Mouse (Mus musculus) lung, postnatal 36 days (tissue): ENCODE data around the gene Cgrrf1.
"Not testable (repeated sequence)": the region's sequence is repeated elsewhere in the genome, so short reads cannot be mapped to it uniquely, and the experiment has no call there.

Experiments
- DNase-seq: peaks from one replicate; pipeline ENCODE4 v3.0.0; 2022; ENCODE audit warnings: mixed read lengths

The Cgrrf1 gene

GRCm38 (mm10) chr14:46831837-46832333, at the start of gene Cgrrf1:
Gene Cgrrf1 (plus strand): TSS chr14:46832125.
- DNase-seq = peak; percentile 99

- DNase-seq = no peak
Observed at GRCm38 (mm10) chr14:46782187-46782828, 49.6 kb upstream of the Cgrrf1 start.

- DNase-seq = no peak
Observed at GRCm38 (mm10) chr14:46783327-46783926, 48.5 kb upstream of the Cgrrf1 start.

GRCm38 (mm10) chr14:46785247-46785646, 46.7 kb upstream of the Cgrrf1 start:
- no peak for DNase-seq

- no peak for DNase-seq
Observed at GRCm38 (mm10) chr14:46787454-46787786, 44.5 kb upstream of the Cgrrf1 start.

- DNase-seq = peak; percentile 92
Observed at GRCm38 (mm10) chr14:46787787-46788504, 44.0 kb upstream of the Cgrrf1 start, which contains the start of gene Cnih1. Gene Cnih1 (minus strand): TSS chr14:46788411.

GRCm38 (mm10) chr14:46788505-46788901, 43.4 kb upstream of the Cgrrf1 start:
- DNase-seq = no peak

- peak; percentile 32 for DNase-seq
Observed at GRCm38 (mm10) chr14:46790303-46790702, 41.6 kb upstream of the Cgrrf1 start.

GRCm38 (mm10) chr14:46790723-46791122, 41.2 kb upstream of the Cgrrf1 start:
- no peak for DNase-seq

GRCm38 (mm10) chr14:46794157-46794556, 37.8 kb upstream of the Cgrrf1 start:
- peak; percentile 59 for DNase-seq

GRCm38 (mm10) chr14:46800684-46801345, 31.1 kb upstream of the Cgrrf1 start:
- peak; percentile 35 for DNase-seq

- DNase-seq = no peak
Observed at GRCm38 (mm10) chr14:46803259-46803658, 28.7 kb upstream of the Cgrrf1 start.

- DNase-seq = peak; percentile 42
Observed at GRCm38 (mm10) chr14:46803791-46804190, 28.1 kb upstream of the Cgrrf1 start.

- DNase-seq = no peak
Observed at GRCm38 (mm10) chr14:46806186-46806585, 25.7 kb upstream of the Cgrrf1 start.

- DNase-seq = no peak
Observed at GRCm38 (mm10) chr14:46807927-46808326, 24.0 kb upstream of the Cgrrf1 start.

- no peak for DNase-seq
Observed at GRCm38 (mm10) chr14:46815640-46816039, 16.3 kb upstream of the Cgrrf1 start.

- no peak for DNase-seq
Observed at GRCm38 (mm10) chr14:46816916-46817622, 14.9 kb upstream of the Cgrrf1 start.

GRCm38 (mm10) chr14:46818743-46819142, 13.2 kb upstream of the Cgrrf1 start:
- no peak for DNase-seq

GRCm38 (mm10) chr14:46819961-46820360, 12.0 kb upstream of the Cgrrf1 start:
- not testable (repeated sequence) for DNase-seq

GRCm38 (mm10) chr14:46821271-46821872, 10.6 kb upstream of the Cgrrf1 start:
- peak; percentile 40 for DNase-seq

- DNase-seq = peak; percentile 97
Observed at GRCm38 (mm10) chr14:46821873-46822716, 9.8 kb upstream of the Cgrrf1 start, which contains the start of gene Gmfb. Gene Gmfb (minus strand): TSS chr14:46822242.
